Mouse (Mus musculus) ES-E14 (cell line): Measurements from ENCODE around the gene Rgl3.

Experiments
- CHD2 ChIP-seq: IDR thresholded peaks from 2 replicates; pipeline ENCODE4 v1.6.1; 2014; ENCODE audit warnings: mild to moderate bottlenecking, low read depth, low read length, inconsistent platforms
- HCFC1 ChIP-seq: IDR thresholded peaks from 2 replicates; pipeline ENCODE4 v1.6.1; 2012; ENCODE audit warnings: low read length, inconsistent platforms, borderline replicate concordance; ENCODE audit not compliant: insufficient read depth
- ZNF384 ChIP-seq: IDR thresholded peaks from 2 replicates; pipeline ENCODE4 v1.6.1; 2012; ENCODE audit warnings: low read depth, low read length, inconsistent platforms

- TF ChIP-seq HCFC1 (no peak), ZNF384 (0 out of 2 replicates have a peak, but pooled peaks have one; percentile 28), CHD2 (no peak)
These were observed 10.7 kb downstream of the Rgl3 start for GRCm38 (mm10) chr9:21978398-21979128.
